Mouse (Mus musculus): ENCODE measurements around the gene Cdh23.

The Cdh23 gene

GRCm38 (mm10) chr10:60407831-60408230 is 288.5 kb downstream of the Cdh23 start:
- in situ Hi-C loops (cut with MseI, MboI) = no loop called here

GRCm38 (mm10) chr10:60405460-60406177 is 290.7 kb downstream of the Cdh23 start:
- in situ Hi-C loops (cut with MseI, MboI) = no loop called here

- in situ Hi-C loops (cut with MseI, MboI) = no loop called here
Measured at GRCm38 (mm10) chr10:60400507-60401295, 295.6 kb downstream of the Cdh23 start.

- in situ Hi-C loops (cut with MseI, MboI) = no loop called here
Measured at GRCm38 (mm10) chr10:60399449-60399848, 296.8 kb downstream of the Cdh23 start, which contains the start of gene Gm17455. Gene Gm17455, plus strand, starts transcription at chr10:60399726.

GRCm38 (mm10) chr10:60398051-60398814 is 298.1 kb downstream of the Cdh23 start:
- in situ Hi-C loops (cut with MseI, MboI) = no loop called here

- in situ Hi-C loops (cut with MseI, MboI) = no loop called here
Measured at GRCm38 (mm10) chr10:60395605-60396004, 300.7 kb downstream of the Cdh23 start.

GRCm38 (mm10) chr10:60394936-60395335 is 301.4 kb downstream of the Cdh23 start:
- in situ Hi-C loops (cut with MseI, MboI) = no loop called here

- in situ Hi-C loops (cut with MseI, MboI) = no loop called here
Measured at GRCm38 (mm10) chr10:60391661-60392060, 304.6 kb downstream of the Cdh23 start.

GRCm38 (mm10) chr10:60390904-60391420 is 305.3 kb downstream of the Cdh23 start:
- in situ Hi-C loops (cut with MseI, MboI) = no loop called here

GRCm38 (mm10) chr10:60390177-60390903 is 305.9 kb downstream of the Cdh23 start:
- in situ Hi-C loops (cut with MseI, MboI) = no loop called here

- in situ Hi-C loops (cut with MseI, MboI) = no loop called here
Measured at GRCm38 (mm10) chr10:60389447-60389865, 306.8 kb downstream of the Cdh23 start.

- in situ Hi-C loops (cut with MseI, MboI) = no loop called here
Measured at GRCm38 (mm10) chr10:60388332-60388731, 308.0 kb downstream of the Cdh23 start.

- in situ Hi-C loops (cut with MseI, MboI) = no loop called here
Measured at GRCm38 (mm10) chr10:60381142-60381925, 315.0 kb downstream of the Cdh23 start.

GRCm38 (mm10) chr10:60380229-60380628 is 316.1 kb downstream of the Cdh23 start:
- in situ Hi-C loops (cut with MseI, MboI) = no loop called here

- in situ Hi-C loops (cut with MseI, MboI) = no loop called here
Measured at GRCm38 (mm10) chr10:60379419-60379957, 316.8 kb downstream of the Cdh23 start.

GRCm38 (mm10) chr10:60376704-60377103 is 319.6 kb downstream of the Cdh23 start:
- in situ Hi-C loops (cut with MseI, MboI) = no loop called here

- in situ Hi-C loops (cut with MseI, MboI) = no loop called here
Measured at GRCm38 (mm10) chr10:60373937-60374578, 322.2 kb downstream of the Cdh23 start.

GRCm38 (mm10) chr10:60373543-60373936 is 322.8 kb downstream of the Cdh23 start:
- in situ Hi-C loops (cut with MseI, MboI) = no loop called here

- in situ Hi-C loops (cut with MseI, MboI) = no loop called here
Measured at GRCm38 (mm10) chr10:60371596-60372386, 324.5 kb downstream of the Cdh23 start.
